Mouse (Mus musculus) CH12.LX (cell line): ENCODE measurements around the gene Vps11. TPM values are rescaled to one million over a fixed set of nuclear protein-coding genes. Genes with fewer than 3 reads are reported as not detected.
A peak's percentile ranks its signal among the peaks of the same experiment; 100 is the strongest.

Experiments
- DNase-seq: peaks from one replicate; pipeline ENCODE4 v3.0.0-alpha.2; 2013; ENCODE audit errors: extremely low read depth
- H3K27ac ChIP-seq: 2 replicates; pipeline ENCODE4 v1.5.1; 2012; ENCODE audit warnings: low read depth, mild to moderate bottlenecking, control low read depth, moderate library complexity; ENCODE audit not compliant: insufficient read depth
- H3K27me3 ChIP-seq: replicated peaks from 2 replicates; pipeline ENCODE3; 2012; ENCODE audit warnings: inconsistent platforms
- H3K36me3 ChIP-seq, 2 experiments: replicated peaks in 1 of 2; 2 replicates each; pipeline versions ENCODE3 to v1.6.1; 2012; ENCODE audit warnings: inconsistent platforms in 1 of 2, low read length in 1 of 2, mild to moderate bottlenecking in 1 of 2, mixed read lengths in 1 of 2, moderate library complexity in 1 of 2; ENCODE audit not compliant: control insufficient read depth in 1 of 2, insufficient read depth in 1 of 2
- H3K4me1 ChIP-seq, 2 experiments: 2 replicates each; pipeline ENCODE4 v1.6.1; 2012; ENCODE audit warnings: inconsistent platforms in 1 of 2, moderate library complexity in 1 of 2; ENCODE audit not compliant: insufficient read depth in 2 of 2, control insufficient read depth in 1 of 2
- H3K4me2 ChIP-seq: 2 replicates; pipeline ENCODE4 v1.6.1; 2012; ENCODE audit warnings: low read depth, mild to moderate bottlenecking, control low read depth; ENCODE audit not compliant: poor library complexity, insufficient read depth, severe bottlenecking
- H3K4me3 ChIP-seq, 3 experiments: fragments of 150-350 bp in 1 of 3; sonication (generic) in 1 of 3; replicated peaks in 1 of 3; 2 replicates each; pipeline versions ENCODE3 to v1.5.1; 2011 to 2012; ENCODE audit warnings: low read depth in 2 of 3, low read length in 2 of 3, mild to moderate bottlenecking in 2 of 3, moderate library complexity in 2 of 3, control low read depth in 1 of 3, improper control_type of control experiment in 1 of 3, inconsistent platforms in 1 of 3, mixed read lengths in 1 of 3; ENCODE audit not compliant: poor library complexity in 1 of 3
- H3K79me2 ChIP-seq: replicated peaks from 2 replicates; pipeline ENCODE4 v1.6.1; 2012; ENCODE audit warnings: mild to moderate bottlenecking, moderate library complexity; ENCODE audit not compliant: control insufficient read depth, poor library complexity, insufficient read depth, severe bottlenecking; ENCODE audit errors: extremely low read depth
- H3K9ac ChIP-seq: 2 replicates; pipeline ENCODE4 v1.6.1; 2012; ENCODE audit warnings: low read depth, mild to moderate bottlenecking, control low read depth, moderate library complexity; ENCODE audit not compliant: insufficient read depth
- H3K9me3 ChIP-seq: replicated peaks from 2 replicates; pipeline ENCODE3; 2012; ENCODE audit warnings: low read length, inconsistent platforms, mixed read lengths
- BHLHE40 ChIP-seq: IDR thresholded peaks from 2 replicates; pipeline ENCODE4 v1.6.1; 2011; ENCODE audit warnings: mild to moderate bottlenecking, low read depth, low read length, improper control_type of control experiment
- CHD2 ChIP-seq: IDR thresholded peaks from 2 replicates; pipeline ENCODE4 v1.6.1; 2011; ENCODE audit warnings: low read length, improper control_type of control experiment
- EP300 ChIP-seq: IDR thresholded peaks from 2 replicates; pipeline ENCODE4 v1.6.1; 2011; ENCODE audit warnings: low read length, improper control_type of control experiment
- ETS1 ChIP-seq: conservative IDR thresholded peaks from 2 replicates; pipeline ENCODE4 v1.6.1; 2012; ENCODE audit warnings: low read depth, mild to moderate bottlenecking, inconsistent platforms, low read length, improper control_type of control experiment, moderate library complexity
- HCFC1 ChIP-seq: IDR thresholded peaks from 2 replicates; pipeline ENCODE4 v1.6.1; 2012; ENCODE audit warnings: low read depth, mild to moderate bottlenecking, inconsistent platforms, low read length, improper control_type of control experiment
- JUN ChIP-seq: IDR thresholded peaks from 2 replicates; pipeline ENCODE4 v1.6.1; 2011; ENCODE audit warnings: low read depth, mild to moderate bottlenecking, low read length, improper control_type of control experiment, moderate library complexity; ENCODE audit not compliant: insufficient read depth
- MAX ChIP-seq: IDR thresholded peaks from 2 replicates; pipeline ENCODE4 v1.6.1; 2011; ENCODE audit warnings: low read length, improper control_type of control experiment
- MXI1 ChIP-seq: IDR thresholded peaks from 2 replicates; pipeline ENCODE4 v1.6.1; 2011; ENCODE audit warnings: mild to moderate bottlenecking, low read depth, low read length, improper control_type of control experiment
- MYC ChIP-seq: IDR thresholded peaks from 2 replicates; pipeline ENCODE4 v1.6.1; 2011; ENCODE audit warnings: low read depth, mild to moderate bottlenecking, improper control_type of control experiment, low read length
- NELFE ChIP-seq: IDR thresholded peaks from 2 replicates; pipeline ENCODE4 v1.6.1; 2011; ENCODE audit warnings: low read depth, low read length, improper control_type of control experiment
- NRF1 ChIP-seq: IDR thresholded peaks from 2 replicates; pipeline ENCODE4 v1.6.1; 2014; ENCODE audit warnings: low read depth, mild to moderate bottlenecking, inconsistent platforms, low read length, improper control_type of control experiment, moderate library complexity
- PAX5 ChIP-seq: IDR thresholded peaks from 2 replicates; pipeline ENCODE4 v1.6.1; 2012; ENCODE audit warnings: low read length, inconsistent platforms, mixed read lengths
- POLR2A ChIP-seq: IDR thresholded peaks from 2 replicates; pipeline ENCODE4 v1.6.1; 2011; ENCODE audit warnings: low read depth, mild to moderate bottlenecking, improper control_type of control experiment, low read length
- POLR2AphosphoS2 ChIP-seq: IDR thresholded peaks from 2 replicates; pipeline ENCODE4 v1.6.1; 2011; ENCODE audit warnings: low read depth, low read length, improper control_type of control experiment
- SMC3 ChIP-seq: IDR thresholded peaks from 2 replicates; pipeline ENCODE4 v1.6.1; 2011; ENCODE audit warnings: low read depth, low read length, improper control_type of control experiment
- TBP ChIP-seq: conservative IDR thresholded peaks from 2 replicates; pipeline ENCODE4 v1.6.1; 2011; ENCODE audit warnings: low read depth, low read length, improper control_type of control experiment
- TCF12 ChIP-seq: IDR thresholded peaks from 2 replicates; pipeline ENCODE4 v1.6.1; 2014; ENCODE audit warnings: low read depth, mild to moderate bottlenecking, inconsistent platforms, low read length, improper control_type of control experiment
- UBTF ChIP-seq: IDR thresholded peaks from 2 replicates; pipeline ENCODE4 v1.6.1; 2012; ENCODE audit warnings: low read depth, mild to moderate bottlenecking, inconsistent platforms, low read length, improper control_type of control experiment, moderate library complexity
- ZC3H11A ChIP-seq: IDR thresholded peaks from 2 replicates; pipeline ENCODE4 v1.6.1; 2012; ENCODE audit warnings: low read depth, mild to moderate bottlenecking, inconsistent platforms, low read length, improper control_type of control experiment
- ZMIZ1 ChIP-seq: IDR thresholded peaks from 2 replicates; pipeline ENCODE4 v1.6.1; 2012; ENCODE audit warnings: low read depth, mild to moderate bottlenecking, inconsistent platforms, low read length, improper control_type of control experiment
- dilution Hi-C: fragments of 300-500 bp; cut with MboI; formaldehyde crosslinking; loops from 2 replicates; pipeline ENCODE4 v1.14.3; 2020; ENCODE audit warnings: low sequenced_read_pairs; ENCODE audit not compliant: extremely low pct_unique_long_range_greater_than_20kb, extremely low pct_ligation_motif_present
- in situ Hi-C: fragments of 300-500 bp; cut with MboI; formaldehyde crosslinking; loops from 3 replicates; pipeline ENCODE4 v1.14.3; 2019; ENCODE audit warnings: low sequenced_read_pairs, low pct_ligation_motif_present, low pct_unique_long_range_greater_than_20kb, mixed read lengths
- polyA plus RNA-seq: library from polyadenylated mRNA; unstranded; fragments of >175 nt; gene quantifications from 2 replicates; pipeline ENCODE4 v1.2.1, GENCODE M21; 2012; ENCODE audit warnings: low read depth; ENCODE audit not compliant: insufficient read length
- total RNA-seq, 2 experiments: library from RNA; depleted of rRNA; stranded (reverse); fragments of 300-350 nt in 1 of 2; fragments of >200 nt in 1 of 2; gene quantifications; 2 replicates each; pipeline ENCODE4 v1.2.3; 2012 to 2014

Vps11 gene
- total and polyA plus RNA-seq, 3 experiments = 16.1 to 24.8 (median 22.1) TPM

DNA sequence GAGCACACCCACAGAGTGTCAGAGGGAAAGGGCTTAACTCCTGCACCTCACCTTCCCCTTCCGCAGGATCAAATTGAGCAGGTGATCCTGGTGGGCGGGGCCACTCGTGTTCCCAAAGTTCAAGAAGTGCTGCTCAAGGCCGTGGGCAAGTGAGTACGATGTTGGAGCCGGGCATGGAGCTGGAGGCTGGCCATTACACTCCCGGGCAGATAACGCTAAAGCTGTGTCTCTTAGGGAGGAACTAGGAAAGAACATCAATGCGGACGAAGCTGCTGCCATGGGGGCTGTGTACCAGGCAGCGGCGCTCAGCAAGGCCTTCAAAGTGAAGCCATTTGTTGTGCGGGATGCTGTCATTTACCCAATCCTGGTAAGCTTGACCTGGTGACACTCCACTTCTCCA is 23.1 kb upstream of the Vps11 start:
- in situ Hi-C loops (no loop called here), dilution Hi-C loops (no loop called here)
- Histone ChIP-seq H3K9me3 (no peaks in the 10 kb centered on the region), H3K27ac (no peak overlapping the region), H3K4me1 (peaks cover 7 to 19% of the 10 kb centered on the region in 2 experiments), H3K79me2 (peaks cover 17% of the 10 kb centered on the region), H3K36me3 (peaks cover 80 to 93% of the 10 kb centered on the region in 2 experiments), H3K9ac (no peak overlapping the region), H3K4me2 (no peak overlapping the region), H3K27me3 (no peaks in the 10 kb centered on the region), H3K4me3 (no peak overlapping the region)
- DNase-seq = no peak
- no peak for TF ChIP-seq POLR2AphosphoS2
- TF ChIP-seq MAX = no peak
- no peak for TF ChIP-seq ZC3H11A
- no peak for TF ChIP-seq MYC
- TF ChIP-seq HCFC1 = no peak
- no peak for TF ChIP-seq UBTF
- no peak for TF ChIP-seq CHD2
- TF ChIP-seq POLR2A = no peak
- no peak for TF ChIP-seq BHLHE40
- no peak for TF ChIP-seq PAX5
- TF ChIP-seq JUN = no peak
- TF ChIP-seq NRF1 = no peak
- TF ChIP-seq TCF12 = no peak
- no peak for TF ChIP-seq SMC3
- no peak for TF ChIP-seq NELFE
- TF ChIP-seq TBP = no peak
- no peak for TF ChIP-seq EP300
- no peak for TF ChIP-seq ETS1
- no peak for TF ChIP-seq ZMIZ1

DNA sequence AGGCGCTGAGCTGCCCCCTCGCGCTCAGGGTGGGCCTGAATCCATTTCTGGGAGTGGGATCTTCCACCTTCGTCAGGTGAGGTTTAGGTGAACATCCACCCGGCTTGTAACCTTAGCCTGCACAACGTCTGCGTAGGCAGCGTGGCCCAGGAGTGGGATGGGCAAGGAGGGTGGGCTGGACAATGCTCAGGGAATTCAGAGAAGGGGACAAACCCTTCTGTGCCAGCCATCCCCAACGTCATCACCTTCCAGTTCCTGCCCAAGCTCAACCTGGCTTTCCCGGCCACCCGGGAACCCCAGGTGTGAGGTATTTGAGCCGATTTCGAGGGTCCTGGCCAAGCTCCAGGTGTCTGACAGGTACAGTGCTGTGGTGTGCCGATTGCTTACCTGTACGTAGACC is 18.4 kb upstream of the Vps11 start:
- peak overlapping the region; percentile 89 to 96 (median 95) for H3K4me3 ChIP-seq
- in situ Hi-C loops = no loop called here

More for the DNA sequence above, 18.4 kb upstream of the Vps11 start:
- peak overlapping the region; percentile 55 for H3K27ac ChIP-seq
- H3K4me2 ChIP-seq = peak overlapping the region; percentile 77
- H3K9ac ChIP-seq = peak overlapping the region; percentile 70
- TF ChIP-seq MXI1 (0 out of 2 replicates have a peak, but pooled peaks have one; percentile 25), ZMIZ1 (no peak), MAX (0 out of 2 replicates have a peak, but pooled peaks have one; percentile 26)
- H3K27me3 ChIP-seq = no peaks in the 10 kb centered on the region
- H3K79me2 ChIP-seq = peaks cover 25% of the 10 kb centered on the region
- no peak for DNase-seq
- H3K36me3 ChIP-seq = peaks cover 36 to 46% of the 10 kb centered on the region in 2 experiments
- dilution Hi-C loops = no loop called here
- H3K4me1 ChIP-seq = peaks cover 7 to 24% of the 10 kb centered on the region in 2 experiments
- H3K9me3 ChIP-seq = no peaks in the 10 kb centered on the region
